Mouse (Mus musculus) embryonic facial prominence, embryonic 14.5 days (tissue): ENCODE measurements around the gene Olfr1220. TPM values are rescaled to one million over a fixed set of nuclear protein-coding genes. Genes with fewer than 3 reads are reported as not detected.

Source experiments
- polyA plus RNA-seq: library from polyadenylated mRNA; unstranded; fragments of >200 nt; fragmentation: Nextera tagmentation; extraction: Ambion mirVana; gene quantifications from 2 replicates; pipeline ENCODE4 v1.2.1, GENCODE M21; 2014

Gene Olfr1220
- polyA plus RNA-seq, 1 experiment from 2014 or later = not detected

Other genes starting within 250 kb of the Olfr1220 start
- 0.06 TPM in 1 of 2 replicates, not detected in the other for gene Olfr1206, start 243.6 kb downstream of the Olfr1220 start, polyA plus RNA-seq
- not detected in 2 replicates for gene Olfr1208, start 204.5 kb downstream of the Olfr1220 start, polyA plus RNA-seq
- gene Olfr1209, start 191.7 kb downstream of the Olfr1220 start, polyA plus RNA-seq = not detected in 2 replicates
- gene Olfr1211, start 168.7 kb downstream of the Olfr1220 start, polyA plus RNA-seq = 0.11 TPM in 1 of 2 replicates, not detected in the other
- not detected in 2 replicates for gene Olfr1212, start 152.9 kb downstream of the Olfr1220 start, polyA plus RNA-seq
- gene Gm13762, start 126.6 kb downstream of the Olfr1220 start, polyA plus RNA-seq = not detected in 2 replicates
- not detected in 2 replicates for gene Olfr1214, start 114.2 kb downstream of the Olfr1220 start, polyA plus RNA-seq
- not detected in 2 replicates for gene Olfr1215, start 99.9 kb downstream of the Olfr1220 start, polyA plus RNA-seq
- not detected in 2 replicates for gene Olfr1216, start 88.5 kb downstream of the Olfr1220 start, polyA plus RNA-seq
- not detected in 2 replicates for gene Olfr1217, start 74.8 kb downstream of the Olfr1220 start, polyA plus RNA-seq
- gene Olfr1218, start 45.6 kb downstream of the Olfr1220 start, polyA plus RNA-seq = not detected in 2 replicates
- not detected in 2 replicates for gene Olfr1219, start 23.3 kb downstream of the Olfr1220 start, polyA plus RNA-seq
- 0.04 TPM in 1 of 2 replicates, not detected in the other for gene Olfr1221, start 10.4 kb upstream of the Olfr1220 start, polyA plus RNA-seq
- gene Olfr1222, start 26.2 kb upstream of the Olfr1220 start, polyA plus RNA-seq = 0.06 TPM in 1 of 2 replicates, not detected in the other
- gene Olfr1223, start 44.7 kb upstream of the Olfr1220 start, polyA plus RNA-seq = not detected in 2 replicates
- not detected in 2 replicates for gene Olfr1224-ps1, start 57.3 kb upstream of the Olfr1220 start, polyA plus RNA-seq
- gene Olfr1225, start 67.8 kb upstream of the Olfr1220 start, polyA plus RNA-seq = not detected in 2 replicates
- gene Olfr1226, start 93.2 kb upstream of the Olfr1220 start, polyA plus RNA-seq = 0.08 and 0.14 TPM in 2 replicates
- gene Olfr1228, start 147.2 kb upstream of the Olfr1220 start, polyA plus RNA-seq = not detected in 2 replicates
- gene Olfr1229, start 181.2 kb upstream of the Olfr1220 start, polyA plus RNA-seq = not detected in 2 replicates
- not detected in 2 replicates for gene Olfr1230, start 190.4 kb upstream of the Olfr1220 start, polyA plus RNA-seq
- 0.04 TPM in 1 of 2 replicates, not detected in the other for gene Olfr1231, start 200.2 kb upstream of the Olfr1220 start, polyA plus RNA-seq
- gene Olfr1232, start 222.8 kb upstream of the Olfr1220 start, polyA plus RNA-seq = not detected in 2 replicates
- gene Olfr1233, start 235.6 kb upstream of the Olfr1220 start, polyA plus RNA-seq = 0.06 TPM in 1 of 2 replicates, not detected in the other